Mouse (Mus musculus) stomach, embryonic 16.5 days (tissue): Measurements from ENCODE around the gene Ano6. TPM values are rescaled to one million over a fixed set of nuclear protein-coding genes. Genes with fewer than 3 reads are reported as not detected.

Source experiments
- ATAC-seq: fragments of 200-750 bp; cut with Nextera tagmentation; 2 replicates; pipeline ENCODE4 v1.8.0; 2017; ENCODE audit warnings: moderate number of reproducible peaks, moderate TSS enrichment; ENCODE audit not compliant: insufficient read depth, low FRiP score
- H3K27ac ChIP-seq: fragments of 300-500 bp; sonication (generic); 2 replicates; pipeline ENCODE4 v1.5.1; 2014; ENCODE audit warnings: low read length
- H3K27me3 ChIP-seq: fragments of 300-500 bp; sonication (generic); 2 replicates; pipeline ENCODE4 v1.6.1; 2014; ENCODE audit warnings: low read length, control low read depth, mixed read lengths; ENCODE audit not compliant: control insufficient read depth, insufficient read depth
- H3K36me3 ChIP-seq: fragments of 300-500 bp; sonication (generic); 2 replicates; pipeline ENCODE4 v1.6.1; 2014; ENCODE audit warnings: low read length; ENCODE audit not compliant: control insufficient read depth, insufficient read depth
- H3K4me1 ChIP-seq: fragments of 300-500 bp; sonication (generic); 2 replicates; pipeline ENCODE4 v1.6.1; 2014; ENCODE audit warnings: low read length, control low read depth, mixed read lengths; ENCODE audit not compliant: control insufficient read depth, insufficient read depth
- H3K4me2 ChIP-seq: fragments of 300-500 bp; sonication (generic); 2 replicates; pipeline ENCODE4 v1.6.1; 2014; ENCODE audit warnings: low read depth, low read length, mixed read lengths
- H3K4me3 ChIP-seq: fragments of 300-500 bp; sonication (generic); replicated peaks from 2 replicates; pipeline ENCODE4 v1.5.1; 2014; ENCODE audit warnings: mild to moderate bottlenecking, low read length
- H3K9ac ChIP-seq: fragments of 300-500 bp; sonication (generic); 2 replicates; pipeline ENCODE4 v1.6.1; 2014; ENCODE audit warnings: low read length
- H3K9me3 ChIP-seq: fragments of 300-500 bp; sonication (generic); replicated peaks from 2 replicates; pipeline ENCODE4 v1.6.1; 2016; ENCODE audit warnings: low read length, control low read depth; ENCODE audit not compliant: control insufficient read depth
- WGBS: fragments of 180-500 bp; shearing (Covaris S2); extraction: QIAGEN DNeasy Blood & Tissue Kit; methylation state at CpG from one replicate; pipeline ENCODE4 v1.1.7; 2014; 5-methylcytosine and 5-hydroxymethylcytosine counted together
- polyA plus RNA-seq: library from polyadenylated mRNA; unstranded; fragments of >200 nt; fragmentation: Nextera tagmentation; extraction: Ambion mirVana; gene quantifications from 2 replicates; pipeline ENCODE4 v1.2.1, GENCODE M21; 2015

The Ano6 gene
- polyA plus RNA-seq, 1 experiment from 2014 or later, result 41.8 TPM

GRCm38 (mm10) chr15:95931013-95931775 is 140.6 kb downstream of the Ano6 start:
- no peak; the same call in 1 of the 2 replicates for ATAC-seq
- H3K27me3 ChIP-seq, result no peaks in the 10 kb centered on the region
- peak overlapping the region; percentile 6; the same call in 1 of the 2 replicates for H3K4me2 ChIP-seq
- peak overlapping the region; percentile 71 for H3K27ac ChIP-seq
- H3K4me1 ChIP-seq, result peaks cover 7% of the 10 kb centered on the region; the same call in 1 of the 2 replicates
- H3K4me3 ChIP-seq, result no peak overlapping the region
- H3K9ac ChIP-seq, result no peak overlapping the region
- no peaks in the 10 kb centered on the region for H3K9me3 ChIP-seq
- H3K36me3 ChIP-seq, result 0 out of 2 replicates have a peak, but pooled peaks cover 7% of the 10 kb centered on the region
- 40% methylated on average over 16 of the region's 16 CpGs for WGBS

DNA sequence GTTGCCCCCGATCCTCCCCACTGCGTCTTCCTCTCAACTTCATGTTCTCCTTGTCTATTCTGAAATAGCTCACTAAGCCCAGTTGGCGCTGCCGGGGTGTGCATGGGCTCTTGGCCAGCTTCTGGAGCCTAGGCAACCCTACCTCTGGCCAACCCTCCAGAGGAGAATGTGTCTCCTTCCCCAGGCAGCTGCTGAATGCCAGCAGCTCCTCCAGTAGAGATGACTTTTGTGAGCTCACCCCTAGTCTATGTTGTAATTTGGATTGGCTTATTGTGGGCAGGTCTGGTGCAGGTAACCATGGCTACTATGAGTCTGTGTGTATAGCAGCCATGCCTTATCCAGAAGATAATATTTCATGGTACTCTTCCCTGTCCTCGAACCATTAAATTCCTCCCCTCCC is 141.7 kb downstream of the Ano6 start:
- ATAC-seq, result 0 out of 2 replicates have a peak, but pooled peaks have one; percentile 29
- Histone ChIP-seq H3K9me3 (no peaks in the 10 kb centered on the region), H3K27ac (no peak overlapping the region), H3K4me3 (no peak overlapping the region), H3K9ac (no peak overlapping the region), H3K4me1 (peaks cover 7% of the 10 kb centered on the region; the same call in 1 of the 2 replicates), H3K36me3 (0 out of 2 replicates have a peak, but pooled peaks cover 7% of the 10 kb centered on the region), H3K4me2 (no peak overlapping the region), H3K27me3 (no peaks in the 10 kb centered on the region)
- 70% methylated on average over 5 of the region's 5 CpGs for WGBS

DNA sequence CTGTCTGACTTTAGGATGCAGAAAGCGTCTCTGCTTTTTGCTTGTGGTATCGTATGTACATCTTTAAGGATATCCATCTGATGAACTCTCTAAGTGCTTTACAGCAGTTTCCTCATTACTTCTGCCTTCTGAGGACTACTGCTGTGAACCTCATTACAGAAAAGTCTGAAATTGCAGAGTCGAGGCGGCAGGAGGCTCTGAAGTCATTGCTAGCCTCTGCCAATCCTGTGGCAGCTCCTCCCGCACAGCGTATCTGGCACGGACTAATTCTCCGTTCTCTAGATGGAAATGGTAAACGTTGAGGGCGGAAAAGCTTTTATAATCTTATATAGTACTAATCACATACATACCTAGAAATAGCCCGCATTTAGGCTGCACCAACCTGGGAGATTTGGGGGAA is 144.5 kb downstream of the Ano6 start:
- Histone ChIP-seq H3K36me3 (0 out of 2 replicates have a peak, but pooled peaks cover 7% of the 10 kb centered on the region), H3K27me3 (no peaks in the 10 kb centered on the region), H3K9ac (no peak overlapping the region), H3K4me2 (no peak overlapping the region), H3K4me3 (no peak overlapping the region), H3K4me1 (peaks cover 7% of the 10 kb centered on the region; the same call in 1 of the 2 replicates), H3K27ac (no peak overlapping the region), H3K9me3 (0 out of 2 replicates have a peak, but pooled peaks cover 5% of the 10 kb centered on the region)
- no peak for ATAC-seq
- 84% methylated on average over 11 of the region's 11 CpGs for WGBS

GRCm38 (mm10) chr15:95943470-95943869 is 152.8 kb downstream of the Ano6 start:
- ATAC-seq, result no peak
- no peak overlapping the region for H3K27ac ChIP-seq
- no peaks in the 10 kb centered on the region for H3K27me3 ChIP-seq
- 0 out of 2 replicates have a peak, but pooled peaks cover 5% of the 10 kb centered on the region for H3K9me3 ChIP-seq
- H3K4me1 ChIP-seq, result no peaks in the 10 kb centered on the region
- H3K36me3 ChIP-seq, result no peaks in the 10 kb centered on the region
- H3K4me2 ChIP-seq, result no peak overlapping the region
- H3K4me3 ChIP-seq, result no peak overlapping the region
- 61% methylated on average over 4 of the region's 4 CpGs for WGBS
- H3K9ac ChIP-seq, result no peak overlapping the region

DNA sequence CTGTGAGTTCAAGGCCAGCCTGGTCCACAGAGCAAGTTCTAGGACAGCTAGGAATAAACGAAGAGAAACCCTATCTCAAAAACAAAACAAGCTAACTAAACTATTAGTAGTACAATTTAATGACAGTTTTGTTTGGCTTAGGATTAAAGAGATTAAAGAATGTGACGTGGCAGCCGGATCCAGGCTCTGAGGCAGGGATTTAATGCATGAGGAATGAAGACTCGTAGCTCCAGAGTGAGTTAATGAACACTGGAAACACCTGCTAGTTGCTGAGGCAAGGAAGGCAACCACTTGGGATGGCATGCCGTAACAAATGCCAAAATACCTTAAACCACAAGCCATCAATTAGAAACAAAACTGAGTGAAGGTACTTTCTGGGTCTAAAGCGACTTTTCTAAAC is 153.7 kb downstream of the Ano6 start:
- H3K9ac ChIP-seq, result no peak overlapping the region
- WGBS, result 54% methylated on average over 6 of the region's 6 CpGs
- ATAC-seq, result no peak

DNA sequence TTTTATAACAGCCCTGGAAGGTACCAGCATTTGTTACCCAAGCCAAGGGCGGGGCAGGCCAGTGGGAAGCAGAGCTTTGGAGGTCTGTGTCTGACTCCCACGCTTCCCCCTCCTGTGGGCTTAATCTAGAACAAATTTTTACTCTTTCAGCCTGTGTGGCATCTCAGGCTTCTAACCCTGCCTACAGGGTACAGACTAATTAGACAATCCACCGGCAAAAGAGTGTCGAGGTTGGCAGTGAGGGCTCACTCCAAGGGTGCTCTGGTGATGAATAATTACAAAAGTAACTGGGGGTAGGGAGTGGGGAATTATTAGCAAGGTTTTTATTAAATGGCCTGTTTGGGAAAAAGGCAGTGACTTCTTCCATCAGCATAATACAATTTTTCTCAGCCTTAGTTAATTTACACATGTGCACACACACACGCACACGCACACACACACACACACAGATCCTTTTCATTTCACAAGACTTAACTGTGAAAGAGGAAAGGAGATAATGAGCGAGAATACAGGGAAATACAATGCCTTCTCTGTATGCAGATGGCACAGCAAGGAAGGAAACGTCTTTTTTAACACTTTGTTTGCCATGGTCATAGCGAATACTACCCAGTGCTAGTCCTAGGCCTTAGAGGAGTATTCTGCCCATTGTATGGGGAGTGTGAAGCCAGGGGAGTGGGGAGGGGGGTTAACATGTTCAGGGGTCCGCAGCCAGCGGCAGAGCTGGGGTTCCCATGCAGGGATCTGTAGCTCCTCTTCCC is 155.5 kb downstream of the Ano6 start:
- no peak overlapping the region for H3K4me3 ChIP-seq
- no peaks in the 10 kb centered on the region for H3K27me3 ChIP-seq
- 73% methylated on average over 11 of the region's 11 CpGs for WGBS
- H3K9me3 ChIP-seq, result no peaks in the 10 kb centered on the region
- no peak for ATAC-seq
- H3K27ac ChIP-seq, result no peak overlapping the region
- H3K4me1 ChIP-seq, result 0 out of 2 replicates have a peak, but pooled peaks cover under 1% of the 10 kb centered on the region
- no peak overlapping the region for H3K4me2 ChIP-seq
- peaks cover 3% of the 10 kb centered on the region; the same call in 1 of the 2 replicates for H3K36me3 ChIP-seq
- no peak overlapping the region for H3K9ac ChIP-seq

More for the DNA sequence above, 153.7 kb downstream of the Ano6 start:
- 0 out of 2 replicates have a peak, but pooled peaks cover 3% of the 10 kb centered on the region for H3K9me3 ChIP-seq
- H3K4me1 ChIP-seq, result no peaks in the 10 kb centered on the region
- no peaks in the 10 kb centered on the region for H3K36me3 ChIP-seq
- no peaks in the 10 kb centered on the region for H3K27me3 ChIP-seq
- H3K4me2 ChIP-seq, result no peak overlapping the region
- H3K27ac ChIP-seq, result no peak overlapping the region
- H3K4me3 ChIP-seq, result no peak overlapping the region

GRCm38 (mm10) chr15:95948411-95948810 is 157.8 kb downstream of the Ano6 start:
- Histone ChIP-seq H3K9me3 (no peaks in the 10 kb centered on the region), H3K4me1 (peaks cover 7% of the 10 kb centered on the region; the same call in 1 of the 2 replicates), H3K4me2 (no peak overlapping the region), H3K27me3 (no peaks in the 10 kb centered on the region), H3K27ac (no peak overlapping the region), H3K36me3 (peaks cover 3% of the 10 kb centered on the region; the same call in 1 of the 2 replicates), H3K4me3 (no peak overlapping the region), H3K9ac (no peak overlapping the region)
- no peak for ATAC-seq
- 92% methylated on average over 18 of the region's 18 CpGs for WGBS

DNA sequence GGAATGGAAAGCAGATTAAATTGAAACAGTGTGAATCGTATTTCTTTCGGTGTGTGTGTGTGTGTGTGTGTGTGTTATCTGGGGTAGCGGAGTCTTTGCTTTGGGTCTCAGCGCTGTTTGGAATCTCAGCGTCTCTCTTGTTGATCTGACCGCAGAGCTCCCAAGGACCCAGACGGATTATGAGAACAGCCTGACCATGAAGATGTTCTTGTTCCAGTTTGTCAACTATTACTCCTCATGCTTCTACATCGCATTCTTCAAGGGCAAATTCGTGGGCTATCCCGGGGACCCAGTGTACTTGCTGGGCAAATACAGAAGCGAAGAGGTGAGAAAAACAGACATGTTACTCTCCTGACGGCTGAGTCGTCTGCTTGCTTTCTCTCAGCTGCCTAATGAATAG is 158.7 kb downstream of the Ano6 start:
- no peaks in the 10 kb centered on the region for H3K27me3 ChIP-seq
- peaks cover 3% of the 10 kb centered on the region; the same call in 1 of the 2 replicates for H3K36me3 ChIP-seq
- WGBS, result 86% methylated on average over 13 of the region's 13 CpGs
- no peaks in the 10 kb centered on the region for H3K9me3 ChIP-seq
- no peak overlapping the region for H3K9ac ChIP-seq
- H3K4me1 ChIP-seq, result peaks cover 7% of the 10 kb centered on the region; the same call in 1 of the 2 replicates
- no peak overlapping the region for H3K4me2 ChIP-seq
- H3K4me3 ChIP-seq, result no peak overlapping the region
- no peak overlapping the region for H3K27ac ChIP-seq
- ATAC-seq, result no peak
